Mouse (Mus musculus): ENCODE results near the gene Slc6a5. TPM values are rescaled to one million over a fixed set of nuclear protein-coding genes. Genes with fewer than 3 reads are reported as not detected.

Slc6a5 gene
- polyA plus RNA-seq, 1 experiment, result not detected

GRCm38 (mm10) chr7:49985947-49986346 is 76.0 kb downstream of the Slc6a5 start:
- TF ChIP-seq MYOD1 (IDR thresholded peaks at IDR 0.05; ENCODE audit: control insufficient read depth, insufficient read length, low read depth) (no peak), USF1 (IDR thresholded peaks at IDR 0.05; ENCODE audit: low read depth) (no peak), MYOG (IDR thresholded peaks at IDR 0.05; ENCODE audit: control insufficient read depth, extremely low read depth, insufficient read length) (no peak), MAX (IDR thresholded peaks at IDR 0.05) (no peak), CEBPB (IDR thresholded peaks at IDR 0.05; ENCODE audit: low read depth) (no peak), CTCF (IDR thresholded peaks at IDR 0.05; ENCODE audit: control insufficient read depth, insufficient read depth, insufficient read length) (no peak)
- H3K27me3 ChIP-seq (ENCODE audit: control insufficient read depth, insufficient read depth, insufficient read length), result no peaks in the 10 kb centered on the region

DNA sequence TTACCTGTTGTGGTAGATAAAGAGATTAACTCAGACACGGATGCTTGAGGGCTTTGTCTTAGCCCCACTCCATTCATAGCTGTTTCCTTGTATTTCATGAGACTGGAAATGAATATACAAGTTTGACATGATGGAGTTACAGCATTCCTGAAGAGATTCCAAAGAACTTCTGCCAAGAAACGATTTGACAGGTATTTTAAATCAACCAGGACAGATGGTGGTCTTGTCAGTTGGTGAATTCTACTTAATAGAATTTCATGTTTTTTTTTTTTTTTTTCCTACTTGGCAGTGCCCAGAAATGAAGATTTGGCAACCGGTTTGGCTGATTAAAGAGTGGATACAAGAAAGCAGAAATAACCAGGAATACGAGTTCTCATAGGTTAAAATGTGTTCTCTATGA is 89.4 kb downstream of the Slc6a5 start:
- Histone ChIP-seq H3K79me3 (ENCODE audit: low read depth) (no peaks in the 10 kb centered on the region), H3K36me3 (ENCODE audit: control insufficient read depth, insufficient read depth) (no peaks in the 10 kb centered on the region), H3ac (ENCODE audit: control insufficient read depth, insufficient read length, low read depth) (no peak overlapping the region), H3K27me3 (ENCODE audit: control insufficient read depth, insufficient read depth, insufficient read length) (no peaks in the 10 kb centered on the region), H3K4me3 (ENCODE audit: insufficient read depth, poor library complexity, severe bottlenecking) (no peak overlapping the region), H3K79me2 (ENCODE audit: control insufficient read depth, insufficient read depth) (no peaks in the 10 kb centered on the region)
- TF ChIP-seq MYOD1 (IDR thresholded peaks at IDR 0.05; ENCODE audit: control insufficient read depth, insufficient read length, low read depth) (no peak), MAX (IDR thresholded peaks at IDR 0.05) (no peak), FOSL1 (IDR thresholded peaks at IDR 0.05; ENCODE audit: insufficient read depth, low read length, poor library complexity, severe bottlenecking) (no peak), CEBPB (IDR thresholded peaks at IDR 0.05; ENCODE audit: low read depth) (no peak), CTCF (IDR thresholded peaks at IDR 0.05; ENCODE audit: control insufficient read depth, insufficient read depth, insufficient read length) (no peak), MYOG (IDR thresholded peaks at IDR 0.05; ENCODE audit: control insufficient read depth, extremely low read depth, insufficient read length) (no peak), USF1 (IDR thresholded peaks at IDR 0.05; ENCODE audit: low read depth) (no peak)

More at GRCm38 (mm10) chr7:49985947-49986346, 76.0 kb downstream of the Slc6a5 start:
- no peak overlapping the region for H3ac ChIP-seq (ENCODE audit: control insufficient read depth, insufficient read length, low read depth)
- H3K36me3 ChIP-seq (ENCODE audit: control insufficient read depth, insufficient read depth), result no peaks in the 10 kb centered on the region
- H3K4me3 ChIP-seq (ENCODE audit: insufficient read depth, poor library complexity, severe bottlenecking), result no peak overlapping the region
- H3K79me2 ChIP-seq (ENCODE audit: control insufficient read depth, insufficient read depth), result no peaks in the 10 kb centered on the region
- H3K79me3 ChIP-seq (ENCODE audit: low read depth), result no peaks in the 10 kb centered on the region

- TF ChIP-seq CTCF (IDR thresholded peaks at IDR 0.05; ENCODE audit: control insufficient read depth, insufficient read depth, insufficient read length) (no peak), CEBPB (IDR thresholded peaks at IDR 0.05; ENCODE audit: low read depth) (no peak), FOSL1 (IDR thresholded peaks at IDR 0.05; ENCODE audit: insufficient read depth, low read length, poor library complexity, severe bottlenecking) (no peak), MYOD1 (IDR thresholded peaks at IDR 0.05; ENCODE audit: control insufficient read depth, insufficient read length, low read depth) (no peak), USF1 (IDR thresholded peaks at IDR 0.05; ENCODE audit: low read depth) (no peak), MYOG (IDR thresholded peaks at IDR 0.05; ENCODE audit: control insufficient read depth, extremely low read depth, insufficient read length) (no peak), MAX (IDR thresholded peaks at IDR 0.05) (no peak)
Measured at GRCm38 (mm10) chr7:50005268-50005667, 95.3 kb downstream of the Slc6a5 start.

More at GRCm38 (mm10) chr7:50005268-50005667, 95.3 kb downstream of the Slc6a5 start:
- Histone ChIP-seq H3K79me3 (ENCODE audit: low read depth) (no peaks in the 10 kb centered on the region), H3ac (ENCODE audit: control insufficient read depth, insufficient read length, low read depth) (no peak overlapping the region), H3K4me3 (ENCODE audit: insufficient read depth, poor library complexity, severe bottlenecking) (no peak overlapping the region), H3K79me2 (ENCODE audit: control insufficient read depth, insufficient read depth) (no peaks in the 10 kb centered on the region), H3K27me3 (ENCODE audit: control insufficient read depth, insufficient read depth, insufficient read length) (no peaks in the 10 kb centered on the region), H3K36me3 (ENCODE audit: control insufficient read depth, insufficient read depth) (no peaks in the 10 kb centered on the region)

Other genes with a start within 250 kb of the Slc6a5 start
- gene Htatip2, start 151.0 kb upstream of the Slc6a5 start, polyA plus RNA-seq (2012; fragmentation: generic; extraction: Trizol), result 0.66 TPM
- 29.3 TPM for gene Prmt3, start 131.8 kb upstream of the Slc6a5 start, polyA plus RNA-seq (2012; fragmentation: generic; extraction: Trizol)
- gene Nell1, start 64.7 kb downstream of the Slc6a5 start, polyA plus RNA-seq (2012; fragmentation: generic; extraction: Trizol), result not detected